Mouse (Mus musculus): ENCODE data around the gene Atg2a.

- no peak for TF ChIP-seq CTCF (IDR thresholded peaks at IDR 0.05; ENCODE audit: extremely low read depth, insufficient read depth, low read length)
- TF ChIP-seq POLR2A (IDR thresholded peaks at IDR 0.05; ENCODE audit: extremely low read depth, insufficient read depth, low read length): no peak
Observed at GRCm38 (mm10) chr19:6283001-6283400, 41.5 kb downstream of the Atg2a start.
